Mouse (Mus musculus) neural tube, embryonic 12.5 days (tissue): ENCODE results near the gene Zfp536. TPM values are rescaled to one million over a fixed set of nuclear protein-coding genes. Genes with fewer than 3 reads are reported as not detected.
A peak's percentile ranks its signal among the peaks of the same experiment; 100 is the strongest.

Experiments used
- ATAC-seq: fragments of 200-750 bp; cut with Nextera tagmentation; 2 replicates; pipeline ENCODE4 v1.8.0; 2017; ENCODE audit warnings: low read depth, mild to moderate bottlenecking, moderate TSS enrichment, moderate library complexity; ENCODE audit not compliant: low FRiP score
- H3K27ac ChIP-seq: fragments of 300-500 bp; sonication (generic); 2 replicates; pipeline ENCODE4 v1.5.1; 2016
- H3K27me3 ChIP-seq: fragments of 300-500 bp; sonication (generic); replicated peaks from 2 replicates; pipeline ENCODE4 v1.6.1; 2016; ENCODE audit warnings: mild to moderate bottlenecking
- H3K36me3 ChIP-seq: fragments of 300-500 bp; sonication (generic); 2 replicates; pipeline ENCODE4 v1.6.1; 2016; ENCODE audit warnings: mild to moderate bottlenecking
- H3K4me1 ChIP-seq: fragments of 300-500 bp; sonication (generic); 2 replicates; pipeline ENCODE4 v1.6.1; 2016
- H3K4me2 ChIP-seq: fragments of 300-500 bp; sonication (generic); replicated peaks from 2 replicates; pipeline ENCODE4 v1.6.1; 2016; ENCODE audit warnings: mild to moderate bottlenecking
- H3K4me3 ChIP-seq: fragments of 300-500 bp; sonication (generic); 2 replicates; pipeline ENCODE4 v1.5.1; 2016
- H3K9ac ChIP-seq: fragments of 300-500 bp; sonication (generic); 2 replicates; pipeline ENCODE4 v1.6.1; 2016; ENCODE audit warnings: mild to moderate bottlenecking
- H3K9me3 ChIP-seq: fragments of 300-500 bp; sonication (generic); 2 replicates; pipeline ENCODE4 v1.6.1; 2016; ENCODE audit warnings: mild to moderate bottlenecking
- WGBS: fragments of 180-500 bp; shearing (Covaris S2); methylation state at CpG from one replicate; pipeline ENCODE4 v1.1.7; 2016; 5-methylcytosine and 5-hydroxymethylcytosine counted together
- polyA plus RNA-seq: library from polyadenylated mRNA; unstranded; fragments of >200 nt; fragmentation: Nextera tagmentation; extraction: Ambion mirVana; gene quantifications from 2 replicates; pipeline ENCODE4 v1.2.1, GENCODE M21; 2016

Gene Zfp536
- polyA plus RNA-seq, 1 experiment from 2014 or later = 46.9 TPM

GRCm38 (mm10) chr7:37663676-37664365 is 109.6 kb downstream of the Zfp536 start:
- H3K4me2 ChIP-seq = no peak overlapping the region
- no peak overlapping the region for H3K27ac ChIP-seq

GRCm38 (mm10) chr7:37648671-37649070 is 124.8 kb downstream of the Zfp536 start:
- no peak for ATAC-seq
- H3K27me3 ChIP-seq = no peaks in the 10 kb centered on the region
- H3K4me2 ChIP-seq = no peak overlapping the region
- H3K9me3 ChIP-seq = no peaks in the 10 kb centered on the region
- H3K9ac ChIP-seq = no peak overlapping the region
- 86% methylated on average over 11 of the region's 11 CpGs for WGBS
- peaks cover 21% of the 10 kb centered on the region for H3K4me1 ChIP-seq
- H3K36me3 ChIP-seq = peaks cover 4% of the 10 kb centered on the region; the same call in 1 of the 2 replicates
- no peak overlapping the region for H3K4me3 ChIP-seq
- H3K27ac ChIP-seq = no peak overlapping the region

More at GRCm38 (mm10) chr7:37663676-37664365, 109.6 kb downstream of the Zfp536 start:
- peaks cover 18% of the 10 kb centered on the region for H3K4me1 ChIP-seq
- H3K27me3 ChIP-seq = no peaks in the 10 kb centered on the region
- 91% methylated on average over 7 of the region's 7 CpGs for WGBS
- H3K9me3 ChIP-seq = no peaks in the 10 kb centered on the region
- H3K9ac ChIP-seq = no peak overlapping the region
- ATAC-seq = no peak
- H3K36me3 ChIP-seq = no peaks in the 10 kb centered on the region
- no peak overlapping the region for H3K4me3 ChIP-seq

GRCm38 (mm10) chr7:37647917-37648615 is 125.4 kb downstream of the Zfp536 start:
- 95% methylated on average over 21 of the region's 21 CpGs for WGBS
- no peak overlapping the region for H3K27ac ChIP-seq

GRCm38 (mm10) chr7:37639740-37640397 is 133.6 kb downstream of the Zfp536 start:
- no peak for ATAC-seq

More at GRCm38 (mm10) chr7:37647917-37648615, 125.4 kb downstream of the Zfp536 start:
- ATAC-seq = no peak
- H3K4me2 ChIP-seq = no peak overlapping the region
- H3K27me3 ChIP-seq = no peaks in the 10 kb centered on the region
- no peak overlapping the region for H3K4me3 ChIP-seq
- H3K4me1 ChIP-seq = peaks cover 21% of the 10 kb centered on the region
- peaks cover 3% of the 10 kb centered on the region; the same call in 1 of the 2 replicates for H3K36me3 ChIP-seq
- H3K9me3 ChIP-seq = no peaks in the 10 kb centered on the region
- no peak overlapping the region for H3K9ac ChIP-seq

GRCm38 (mm10) chr7:37634812-37635211 is 138.6 kb downstream of the Zfp536 start:
- ATAC-seq = no peak
- WGBS = 80% methylated on average over 5 of the region's 5 CpGs
- H3K9me3 ChIP-seq = no peaks in the 10 kb centered on the region
- no peaks in the 10 kb centered on the region for H3K36me3 ChIP-seq
- no peak overlapping the region for H3K9ac ChIP-seq
- no peaks in the 10 kb centered on the region for H3K4me1 ChIP-seq
- no peak overlapping the region for H3K4me3 ChIP-seq
- no peak overlapping the region for H3K4me2 ChIP-seq
- H3K27me3 ChIP-seq = no peaks in the 10 kb centered on the region
- no peak overlapping the region for H3K27ac ChIP-seq

More at GRCm38 (mm10) chr7:37639740-37640397, 133.6 kb downstream of the Zfp536 start:
- H3K4me2 ChIP-seq = no peak overlapping the region
- no peaks in the 10 kb centered on the region for H3K9me3 ChIP-seq
- no peaks in the 10 kb centered on the region; the same call in 1 of the 2 replicates for H3K36me3 ChIP-seq
- WGBS = 56% methylated on average over 12 of the region's 12 CpGs
- H3K9ac ChIP-seq = no peak overlapping the region
- no peak overlapping the region for H3K27ac ChIP-seq
- no peaks in the 10 kb centered on the region for H3K4me1 ChIP-seq
- H3K27me3 ChIP-seq = no peaks in the 10 kb centered on the region
- H3K4me3 ChIP-seq = no peak overlapping the region

GRCm38 (mm10) chr7:37630410-37630809 is 143.0 kb downstream of the Zfp536 start:
- Histone ChIP-seq H3K4me1 (peaks cover 10% of the 10 kb centered on the region), H3K27ac (no peak overlapping the region), H3K36me3 (no peaks in the 10 kb centered on the region), H3K27me3 (no peaks in the 10 kb centered on the region), H3K9ac (no peak overlapping the region), H3K9me3 (no peaks in the 10 kb centered on the region), H3K4me2 (no peak overlapping the region), H3K4me3 (no peak overlapping the region)
- 88% methylated on average over 7 of the region's 7 CpGs for WGBS
- no peak for ATAC-seq

- Histone ChIP-seq H3K4me1 (peaks cover 26% of the 10 kb centered on the region), H3K4me2 (no peak overlapping the region), H3K9ac (no peak overlapping the region), H3K4me3 (no peak overlapping the region), H3K9me3 (no peaks in the 10 kb centered on the region), H3K27ac (no peak overlapping the region), H3K36me3 (no peaks in the 10 kb centered on the region), H3K27me3 (no peaks in the 10 kb centered on the region)
- WGBS = 54% methylated on average over 6 of the region's 6 CpGs
- no peak for ATAC-seq
Measured at GRCm38 (mm10) chr7:37627897-37628510, 145.4 kb downstream of the Zfp536 start.

- H3K4me3 ChIP-seq = no peak overlapping the region
- 13% methylated on average over 8 of the region's 8 CpGs for WGBS
- 0 out of 2 replicates have a peak overlapping the region, but pooled peaks have one; percentile 42 for H3K27ac ChIP-seq
- H3K4me2 ChIP-seq = peak overlapping the region; percentile 20; the same call in 1 of the 2 replicates
- no peak overlapping the region for H3K9ac ChIP-seq
- no peaks in the 10 kb centered on the region for H3K36me3 ChIP-seq
- H3K9me3 ChIP-seq = no peaks in the 10 kb centered on the region
- H3K4me1 ChIP-seq = peaks cover 26% of the 10 kb centered on the region
- H3K27me3 ChIP-seq = no peaks in the 10 kb centered on the region
- ATAC-seq = peak; percentile 43; the same call in 1 of the 2 replicates
Measured at GRCm38 (mm10) chr7:37625758-37626157, 147.7 kb downstream of the Zfp536 start.

- Histone ChIP-seq H3K4me2 (peak overlapping the region; percentile 87), H3K27me3 (no peaks in the 10 kb centered on the region), H3K36me3 (no peaks in the 10 kb centered on the region), H3K4me3 (peak overlapping the region; percentile 42), H3K9me3 (no peaks in the 10 kb centered on the region), H3K9ac (peak overlapping the region; percentile 52), H3K27ac (no peak overlapping the region; the same call in 1 of the 2 replicates), H3K4me1 (peaks cover 26% of the 10 kb centered on the region)
- ATAC-seq = peak; percentile 59
- 2% methylated on average over 20 of the region's 20 CpGs for WGBS
Measured at GRCm38 (mm10) chr7:37624759-37625340, 148.6 kb downstream of the Zfp536 start.

GRCm38 (mm10) chr7:37623903-37624758 is 149.3 kb downstream of the Zfp536 start:
- Histone ChIP-seq H3K9ac (peak overlapping the region; percentile 52), H3K4me2 (peak overlapping the region; percentile 87), H3K36me3 (no peaks in the 10 kb centered on the region), H3K4me1 (peaks cover 26% of the 10 kb centered on the region), H3K27ac (peak overlapping the region; percentile 62; the same call in 1 of the 2 replicates), H3K27me3 (no peaks in the 10 kb centered on the region), H3K9me3 (no peaks in the 10 kb centered on the region), H3K4me3 (peak overlapping the region; percentile 42)
- peak; percentile 68 for ATAC-seq
- WGBS = 1% methylated on average over 54 of the region's 62 CpGs

GRCm38 (mm10) chr7:37619254-37619653 is 154.2 kb downstream of the Zfp536 start:
- H3K27ac ChIP-seq = no peak overlapping the region
- no peaks in the 10 kb centered on the region for H3K27me3 ChIP-seq
- H3K4me1 ChIP-seq = peaks cover 8% of the 10 kb centered on the region; the same call in 1 of the 2 replicates
- no peak overlapping the region for H3K4me2 ChIP-seq
- no peaks in the 10 kb centered on the region for H3K36me3 ChIP-seq
- no peak overlapping the region for H3K4me3 ChIP-seq
- 54% methylated on average over 7 of the region's 7 CpGs for WGBS
- no peak overlapping the region for H3K9ac ChIP-seq
- H3K9me3 ChIP-seq = no peaks in the 10 kb centered on the region
- ATAC-seq = no peak
